Mouse (Mus musculus) forebrain, embryonic 13.5 days (tissue): ENCODE results near the gene Maml2. TPM values are rescaled to one million over a fixed set of nuclear protein-coding genes. Genes with fewer than 3 reads are reported as not detected.

Experiments
- ATAC-seq: fragments of 200-750 bp; cut with Nextera tagmentation; 2 replicates; pipeline ENCODE4 v1.8.0; 2017
- H3K27ac ChIP-seq: fragments of 300-500 bp; sonication (generic); 2 replicates; pipeline ENCODE4 v1.5.1; 2015; ENCODE audit warnings: inconsistent platforms, mild to moderate bottlenecking, moderate library complexity
- H3K27me3 ChIP-seq: fragments of 300-500 bp; sonication (generic); 2 replicates; pipeline ENCODE4 v1.6.1; 2015; ENCODE audit warnings: mild to moderate bottlenecking, inconsistent platforms
- H3K36me3 ChIP-seq: fragments of 300-500 bp; sonication (generic); 2 replicates; pipeline ENCODE4 v1.6.1; 2015; ENCODE audit warnings: mild to moderate bottlenecking, inconsistent platforms; ENCODE audit not compliant: poor library complexity, severe bottlenecking
- H3K4me1 ChIP-seq: fragments of 300-500 bp; sonication (generic); 2 replicates; pipeline ENCODE4 v1.6.1; 2015; ENCODE audit warnings: inconsistent platforms
- H3K4me2 ChIP-seq: fragments of 300-500 bp; sonication (generic); 2 replicates; pipeline ENCODE4 v1.6.1; 2015; ENCODE audit warnings: inconsistent platforms, mild to moderate bottlenecking, moderate library complexity
- H3K4me3 ChIP-seq: fragments of 300-500 bp; sonication (generic); 2 replicates; pipeline ENCODE4 v1.5.1; 2015; ENCODE audit warnings: mild to moderate bottlenecking, inconsistent platforms
- H3K9ac ChIP-seq: fragments of 300-500 bp; sonication (generic); 2 replicates; pipeline ENCODE4 v1.6.1; 2015; ENCODE audit warnings: mild to moderate bottlenecking, inconsistent platforms
- H3K9me3 ChIP-seq: fragments of 300-500 bp; sonication (generic); replicated peaks from 2 replicates; pipeline ENCODE4 v1.6.1; 2016; ENCODE audit warnings: inconsistent platforms
- WGBS: fragments of 180-500 bp; shearing (Covaris S2); methylation state at CpG from one replicate; pipeline ENCODE4 v1.1.7; 2015; 5-methylcytosine and 5-hydroxymethylcytosine counted together
- polyA plus RNA-seq: library from polyadenylated mRNA; unstranded; fragments of >200 nt; fragmentation: Nextera tagmentation; extraction: Ambion mirVana; gene quantifications from 2 replicates; pipeline ENCODE4 v1.2.1, GENCODE M21; 2015

Maml2 gene
- polyA plus RNA-seq, 1 experiment from 2014 or later, result 8.8 TPM

DNA sequence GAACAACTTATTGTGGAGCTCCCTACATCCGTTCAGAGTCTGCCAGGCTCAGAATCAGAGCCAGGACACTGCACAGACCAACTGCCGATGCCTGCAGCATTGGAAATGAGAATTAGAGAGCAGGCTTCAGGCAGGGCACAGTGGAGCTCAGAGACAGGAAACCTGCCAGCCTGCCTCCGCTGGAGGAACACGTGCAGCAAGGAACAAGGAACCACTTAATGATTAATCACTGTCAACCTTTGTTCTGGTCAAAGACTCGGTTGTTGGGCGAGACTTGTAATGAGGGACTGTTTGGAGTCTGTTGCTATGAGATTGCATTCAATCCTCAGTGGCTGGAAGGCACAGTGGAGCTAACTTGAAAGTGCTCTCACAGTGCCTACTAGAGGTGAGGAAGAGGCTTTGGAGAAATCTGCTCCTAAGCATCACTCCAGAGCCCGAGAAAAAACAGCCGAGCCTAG, 383.9 kb downstream of the Maml2 start:
- WGBS, result 4% methylated on average over 8 of the region's 8 CpGs
- peak; percentile 98 for ATAC-seq
- peaks cover 16% of the 10 kb centered on the region for H3K4me1 ChIP-seq
- 0 out of 2 replicates have a peak overlapping the region, but pooled peaks have one; percentile 14 for H3K4me3 ChIP-seq
- peak overlapping the region; percentile 41 for H3K4me2 ChIP-seq
- 0 out of 2 replicates have a peak, but pooled peaks cover 3% of the 10 kb centered on the region for H3K36me3 ChIP-seq
- H3K9me3 ChIP-seq, result no peaks in the 10 kb centered on the region
- peak overlapping the region; percentile 63 for H3K27ac ChIP-seq
- no peak overlapping the region for H3K9ac ChIP-seq
- no peaks in the 10 kb centered on the region for H3K27me3 ChIP-seq

DNA sequence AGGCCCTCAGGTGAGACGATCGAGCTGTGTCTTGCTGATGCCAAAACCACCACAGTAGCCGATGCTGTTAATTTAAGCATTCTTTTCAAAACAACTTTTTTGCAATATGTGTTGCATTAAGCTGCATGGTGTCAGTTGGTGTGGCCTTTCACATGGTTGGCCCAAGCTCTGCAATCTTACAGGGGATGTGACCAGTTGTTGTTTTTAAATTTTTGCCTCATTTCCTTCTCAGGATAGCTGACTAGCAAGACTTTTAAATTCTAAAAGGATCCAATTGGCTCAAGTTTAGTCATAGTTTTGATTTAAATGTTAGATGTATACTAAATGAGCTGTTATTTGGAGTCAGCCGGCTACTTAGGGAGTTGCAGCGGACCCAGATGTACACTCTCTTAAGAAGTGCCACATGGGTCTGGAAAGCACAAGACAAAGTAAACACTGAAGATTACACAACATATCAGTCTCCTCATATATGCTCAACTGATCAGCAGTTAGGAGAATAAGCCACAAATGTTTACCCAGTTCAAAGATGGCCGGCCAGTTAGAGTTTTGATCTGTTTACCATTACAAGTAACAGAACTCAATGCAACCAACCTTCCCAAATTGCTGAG, 386.7 kb downstream of the Maml2 start:
- Histone ChIP-seq H3K4me3 (no peak overlapping the region), H3K4me1 (peaks cover 16% of the 10 kb centered on the region), H3K4me2 (no peak overlapping the region), H3K9ac (no peak overlapping the region), H3K27ac (no peak overlapping the region), H3K36me3 (0 out of 2 replicates have a peak, but pooled peaks cover 3% of the 10 kb centered on the region), H3K27me3 (no peaks in the 10 kb centered on the region), H3K9me3 (no peaks in the 10 kb centered on the region)
- 95% methylated on average over 6 of the region's 6 CpGs for WGBS
- ATAC-seq, result no peak

DNA sequence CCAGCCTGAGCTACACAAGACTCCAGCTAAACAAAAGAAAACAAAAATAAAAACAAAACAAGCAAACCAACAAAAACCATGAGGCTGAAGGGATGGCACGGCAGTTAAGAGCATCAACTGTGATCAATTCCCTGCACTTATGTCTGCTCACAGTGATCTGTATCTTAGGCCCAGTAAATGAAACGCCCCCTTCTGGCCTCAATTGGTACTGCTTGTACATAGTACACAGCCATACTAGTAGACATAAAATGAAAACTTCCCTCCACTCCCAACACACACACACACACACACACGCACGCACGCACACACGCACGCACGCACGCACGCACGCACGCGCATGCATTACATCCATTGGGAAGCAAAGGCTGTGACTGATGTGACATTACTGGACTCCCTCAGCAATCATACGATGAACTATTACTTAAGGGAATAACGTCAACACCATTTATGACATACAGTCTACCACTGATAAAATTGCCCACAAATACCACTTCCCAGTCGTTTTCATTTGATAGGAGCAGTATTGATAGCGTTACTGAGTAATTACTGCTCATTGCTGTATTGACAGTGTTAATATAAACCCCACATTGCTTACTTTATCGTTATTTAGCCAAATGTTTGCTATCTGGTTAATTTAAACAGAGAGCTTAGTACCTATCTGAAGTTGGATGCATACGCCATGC, 389.4 kb downstream of the Maml2 start:
- ATAC-seq, result no peak
- Histone ChIP-seq H3K36me3 (no peaks in the 10 kb centered on the region), H3K4me1 (peaks cover 12% of the 10 kb centered on the region; the same call in 1 of the 2 replicates), H3K27ac (no peak overlapping the region), H3K4me2 (no peak overlapping the region), H3K9ac (no peak overlapping the region), H3K9me3 (no peaks in the 10 kb centered on the region), H3K4me3 (no peak overlapping the region), H3K27me3 (no peaks in the 10 kb centered on the region)
- 91% methylated on average over 19 of the region's 19 CpGs for WGBS

DNA sequence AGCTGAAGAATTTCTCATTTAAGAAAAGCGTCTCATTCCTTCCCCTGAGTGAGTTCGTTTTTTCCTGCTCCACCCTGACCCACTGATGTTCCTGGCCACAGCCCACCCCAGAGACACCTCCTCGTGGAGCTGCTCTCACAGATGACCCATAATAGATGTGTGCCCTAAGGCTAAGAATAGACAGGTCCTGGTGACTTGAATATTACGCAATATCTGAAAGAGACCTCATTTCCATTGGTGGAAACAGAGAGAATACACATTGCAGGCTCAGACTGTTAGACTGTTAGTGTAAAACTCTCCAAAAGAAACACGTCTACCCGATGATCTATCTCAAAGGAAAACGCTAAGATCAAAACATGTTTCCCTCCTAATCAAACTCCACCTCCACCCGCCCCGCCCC, 391.2 kb downstream of the Maml2 start:
- H3K27me3 ChIP-seq, result no peaks in the 10 kb centered on the region
- no peak overlapping the region for H3K4me2 ChIP-seq
- H3K9me3 ChIP-seq, result no peaks in the 10 kb centered on the region
- H3K4me3 ChIP-seq, result no peak overlapping the region
- 80% methylated on average over 9 of the region's 9 CpGs for WGBS
- no peak for ATAC-seq
- H3K36me3 ChIP-seq, result no peaks in the 10 kb centered on the region
- peaks cover 12% of the 10 kb centered on the region; the same call in 1 of the 2 replicates for H3K4me1 ChIP-seq
- no peak overlapping the region for H3K9ac ChIP-seq
- no peak overlapping the region for H3K27ac ChIP-seq

DNA sequence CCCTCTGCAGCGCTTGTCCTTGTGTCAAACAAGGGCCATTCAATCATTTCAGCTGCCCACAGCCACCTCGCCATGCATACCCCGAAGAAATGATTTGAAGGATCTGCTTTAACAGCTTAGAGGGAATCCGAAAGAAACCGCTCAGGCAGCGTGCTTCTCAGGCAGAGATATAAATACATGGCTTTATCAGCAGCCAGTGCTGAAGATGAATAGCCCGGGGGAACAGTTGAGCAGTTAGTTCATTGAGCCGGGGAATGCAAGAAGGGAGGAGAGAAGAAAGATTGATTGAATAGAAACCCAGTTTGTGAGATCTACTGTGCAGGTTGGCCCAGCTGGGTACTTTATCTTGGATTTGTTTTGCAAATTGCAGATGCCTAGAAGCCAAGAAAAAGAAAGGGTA, 392.6 kb downstream of the Maml2 start:
- WGBS, result 14% methylated on average over 8 of the region's 8 CpGs
- Histone ChIP-seq H3K36me3 (no peaks in the 10 kb centered on the region), H3K4me2 (no peak overlapping the region), H3K4me1 (peaks cover 18% of the 10 kb centered on the region), H3K27me3 (no peaks in the 10 kb centered on the region), H3K4me3 (no peak overlapping the region), H3K9me3 (no peaks in the 10 kb centered on the region), H3K27ac (no peak overlapping the region), H3K9ac (no peak overlapping the region)
- no peak for ATAC-seq

DNA sequence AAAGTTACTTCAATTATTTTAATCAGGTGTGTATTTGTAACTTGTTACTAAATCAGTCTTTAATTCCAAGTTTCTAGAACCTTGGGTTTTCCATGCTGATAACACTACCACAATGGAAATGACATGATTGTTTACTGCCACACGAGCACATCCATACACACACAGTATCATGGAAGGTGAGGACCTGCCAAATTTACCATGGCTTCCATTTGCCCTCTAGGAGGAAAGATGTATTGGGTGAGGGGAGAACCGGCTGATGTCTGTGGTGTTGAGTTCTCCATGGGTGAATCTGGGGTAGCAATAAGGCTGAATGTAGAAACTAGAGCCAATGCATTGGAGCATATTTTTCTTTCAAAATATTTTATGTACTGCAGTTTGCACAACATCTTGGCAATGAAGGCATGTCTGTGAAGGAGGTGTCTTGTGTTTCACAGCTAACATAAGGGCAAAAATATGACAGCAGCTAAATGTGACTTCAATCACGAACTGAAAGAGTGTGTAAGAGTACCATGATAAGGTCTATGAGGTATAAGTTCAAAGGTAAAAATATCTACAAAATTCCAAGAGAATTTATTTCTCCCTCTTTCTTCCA, 396.0 kb downstream of the Maml2 start:
- no peak overlapping the region for H3K4me3 ChIP-seq
- no peak overlapping the region for H3K9ac ChIP-seq
- peak; percentile 75; the same call in 1 of the 2 replicates for ATAC-seq
- H3K36me3 ChIP-seq, result no peaks in the 10 kb centered on the region
- WGBS, result 92% methylated on average over 3 of the region's 3 CpGs
- H3K27me3 ChIP-seq, result no peaks in the 10 kb centered on the region
- no peak overlapping the region for H3K27ac ChIP-seq
- no peaks in the 10 kb centered on the region for H3K9me3 ChIP-seq
- peaks cover 21% of the 10 kb centered on the region for H3K4me1 ChIP-seq
- H3K4me2 ChIP-seq, result no peak overlapping the region

DNA sequence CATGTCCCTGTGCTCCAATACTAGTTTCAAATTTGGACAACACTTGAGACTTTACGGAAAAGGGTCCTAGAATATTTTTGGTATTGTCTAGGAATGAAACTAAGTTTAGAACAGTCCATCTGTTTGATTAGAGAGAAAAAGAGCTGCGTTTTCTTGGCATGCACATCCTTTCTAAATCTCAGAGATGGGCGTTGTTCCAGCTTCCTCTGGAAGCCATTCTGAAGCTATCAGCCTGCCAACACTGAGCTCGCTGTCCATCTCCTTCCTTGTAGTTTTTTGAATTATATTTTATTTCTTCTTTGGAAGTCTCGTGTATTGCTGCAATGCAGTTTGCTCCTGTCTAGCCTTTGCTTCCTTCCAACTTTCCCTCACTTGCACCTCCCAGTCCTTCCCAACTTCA, 396.5 kb downstream of the Maml2 start:
- 74% methylated on average over 5 of the region's 5 CpGs for WGBS
- Histone ChIP-seq H3K27ac (no peak overlapping the region), H3K9me3 (no peaks in the 10 kb centered on the region), H3K4me2 (no peak overlapping the region), H3K27me3 (no peaks in the 10 kb centered on the region), H3K4me3 (no peak overlapping the region), H3K36me3 (no peaks in the 10 kb centered on the region), H3K4me1 (peaks cover 26% of the 10 kb centered on the region), H3K9ac (no peak overlapping the region)
- peak; percentile 74 for ATAC-seq

DNA sequence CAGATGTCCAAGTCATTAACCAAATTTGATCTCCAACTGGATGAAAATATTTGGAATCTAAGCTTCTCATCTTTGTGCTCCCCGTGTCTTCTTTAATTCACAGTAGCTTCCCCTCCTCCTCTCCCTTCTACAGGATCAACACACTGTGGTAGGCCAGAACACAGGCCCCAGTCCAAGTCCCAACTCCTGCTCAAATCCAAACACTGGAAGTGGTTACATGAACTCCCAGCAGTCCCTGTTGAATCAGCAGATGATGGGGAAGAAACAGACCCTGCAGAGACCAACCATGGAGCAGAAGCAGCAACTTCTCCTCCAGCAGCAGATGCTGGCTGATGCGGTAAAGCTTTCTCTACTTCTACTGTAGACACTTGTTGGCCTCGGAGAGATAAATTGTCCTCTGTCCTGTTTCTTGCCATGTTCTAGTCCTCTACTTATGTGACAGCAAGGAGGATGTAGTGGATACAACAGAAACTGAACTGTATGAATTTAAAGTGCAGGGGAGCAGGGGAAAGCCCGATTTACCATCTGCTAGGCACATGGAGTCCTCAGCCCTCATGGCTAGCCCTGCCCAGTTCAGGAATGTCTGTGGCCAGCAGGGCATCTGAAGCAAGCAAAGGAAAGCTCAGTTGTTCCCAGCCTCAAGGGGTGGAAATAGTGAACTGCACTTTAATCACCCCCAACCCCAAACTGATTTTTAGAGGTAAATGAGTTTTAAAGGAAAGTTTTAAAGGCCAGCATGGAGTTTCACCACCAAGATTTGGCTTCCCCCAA, 399.5 kb downstream of the Maml2 start:
- ATAC-seq, result no peak
- no peak overlapping the region for H3K4me2 ChIP-seq
- 85% methylated on average over 4 of the region's 4 CpGs for WGBS
- H3K27me3 ChIP-seq, result no peaks in the 10 kb centered on the region
- peaks cover 3% of the 10 kb centered on the region; the same call in 1 of the 2 replicates for H3K36me3 ChIP-seq
- H3K4me3 ChIP-seq, result no peak overlapping the region
- peaks cover 21% of the 10 kb centered on the region for H3K4me1 ChIP-seq
- H3K27ac ChIP-seq, result peak overlapping the region; percentile 26; the same call in 1 of the 2 replicates
- H3K9ac ChIP-seq, result no peak overlapping the region
- H3K9me3 ChIP-seq, result no peaks in the 10 kb centered on the region

DNA sequence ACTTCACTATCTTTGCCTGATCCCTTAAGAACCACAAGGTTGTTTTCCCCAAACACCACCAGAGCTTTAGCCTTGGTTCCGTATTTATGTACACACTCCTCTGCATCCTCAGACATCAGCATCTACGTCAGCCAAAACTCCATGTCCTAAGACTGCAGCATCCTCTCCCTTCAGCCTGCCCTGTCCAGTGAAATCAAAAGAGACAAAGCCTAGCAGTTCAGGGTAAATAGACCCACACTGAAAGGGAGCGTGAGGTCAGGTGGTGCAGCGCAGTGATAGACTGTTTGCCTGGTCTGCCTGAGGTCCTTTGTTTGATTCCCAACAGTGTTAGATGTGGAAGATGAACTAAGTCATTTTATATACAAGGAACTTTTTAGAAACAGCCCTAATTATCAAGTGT, 400.1 kb downstream of the Maml2 start:
- no peak overlapping the region for H3K4me3 ChIP-seq
- no peak for ATAC-seq
- H3K9me3 ChIP-seq, result no peaks in the 10 kb centered on the region
- H3K9ac ChIP-seq, result no peak overlapping the region
- H3K4me1 ChIP-seq, result peaks cover 21% of the 10 kb centered on the region
- H3K27ac ChIP-seq, result no peak overlapping the region
- no peak overlapping the region for H3K4me2 ChIP-seq
- 48% methylated on average over 4 of the region's 4 CpGs for WGBS
- H3K36me3 ChIP-seq, result peaks cover 4% of the 10 kb centered on the region; the same call in 1 of the 2 replicates
- no peaks in the 10 kb centered on the region for H3K27me3 ChIP-seq

DNA sequence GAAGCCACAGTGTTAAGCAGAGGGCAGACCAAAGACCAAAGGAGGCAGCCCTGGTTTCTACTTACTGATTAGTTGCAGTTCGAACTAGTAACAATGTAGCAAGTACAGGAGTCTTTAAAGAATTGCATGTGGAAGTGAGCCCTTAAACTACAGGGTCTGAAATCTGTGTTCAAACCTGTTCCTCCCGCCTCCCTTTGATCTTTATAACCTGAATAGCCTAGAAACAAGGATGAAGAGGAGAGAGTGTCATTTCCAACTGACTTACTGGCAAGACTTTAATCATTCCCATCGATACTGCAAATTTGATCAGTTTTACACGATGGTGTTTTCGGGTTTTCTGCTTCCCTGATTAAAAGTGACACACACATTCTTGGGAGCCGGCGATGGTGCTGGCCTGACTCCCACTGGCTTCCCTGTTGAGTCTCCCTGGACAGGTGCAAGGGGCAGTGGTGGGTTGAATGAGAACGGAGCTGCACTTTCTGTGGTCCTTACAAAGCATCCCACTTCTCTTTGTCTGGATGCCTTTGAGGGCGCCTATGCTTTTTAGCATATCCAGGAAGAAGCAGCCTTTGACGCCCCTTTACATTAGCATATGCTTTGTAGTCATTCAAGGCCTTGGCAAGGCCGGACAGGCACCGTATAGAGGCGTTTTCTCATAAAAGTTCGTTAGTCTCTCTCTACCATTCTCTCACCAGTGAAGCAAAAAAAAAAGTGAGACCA, 401.5 kb downstream of the Maml2 start:
- Histone ChIP-seq H3K4me3 (no peak overlapping the region), H3K4me1 (peaks cover 21% of the 10 kb centered on the region), H3K36me3 (peaks cover 12% of the 10 kb centered on the region; the same call in 1 of the 2 replicates), H3K27me3 (no peaks in the 10 kb centered on the region), H3K27ac (peak overlapping the region; percentile 72), H3K4me2 (peak overlapping the region; percentile 36; the same call in 1 of the 2 replicates), H3K9ac (no peak overlapping the region), H3K9me3 (no peaks in the 10 kb centered on the region)
- peak; percentile 91 for ATAC-seq
- 12% methylated on average over 14 of the region's 14 CpGs for WGBS

DNA sequence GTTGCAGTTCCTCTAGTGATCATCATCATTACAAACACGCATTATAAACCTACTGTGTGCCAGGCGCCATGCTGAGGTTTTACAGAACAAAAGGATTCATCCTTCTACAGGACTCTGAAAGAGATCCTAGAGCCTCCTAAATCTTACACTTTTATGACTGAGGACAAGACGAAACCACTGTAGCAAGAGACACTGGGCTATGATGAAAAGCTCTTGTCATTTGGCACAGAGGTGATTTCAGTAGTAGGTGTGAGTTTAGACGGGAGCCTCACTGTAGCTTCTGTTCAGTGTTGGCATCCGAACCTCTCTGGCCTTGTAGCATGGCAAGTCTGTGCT, 402.0 kb downstream of the Maml2 start:
- 31% methylated on average over 5 of the region's 5 CpGs for WGBS
- peak; percentile 14; the same call in 1 of the 2 replicates for ATAC-seq
- Histone ChIP-seq H3K9me3 (no peaks in the 10 kb centered on the region), H3K4me1 (peaks cover 17% of the 10 kb centered on the region), H3K36me3 (peaks cover 12% of the 10 kb centered on the region; the same call in 1 of the 2 replicates), H3K4me3 (no peak overlapping the region), H3K9ac (no peak overlapping the region), H3K27me3 (no peaks in the 10 kb centered on the region), H3K27ac (peak overlapping the region; percentile 72), H3K4me2 (no peak overlapping the region)
